Mouse (Mus musculus): Measurements from ENCODE around the gene Rhbdl3.
A peak's percentile ranks its signal among the peaks of the same experiment; 100 is the strongest.

The Rhbdl3 gene

DNA sequence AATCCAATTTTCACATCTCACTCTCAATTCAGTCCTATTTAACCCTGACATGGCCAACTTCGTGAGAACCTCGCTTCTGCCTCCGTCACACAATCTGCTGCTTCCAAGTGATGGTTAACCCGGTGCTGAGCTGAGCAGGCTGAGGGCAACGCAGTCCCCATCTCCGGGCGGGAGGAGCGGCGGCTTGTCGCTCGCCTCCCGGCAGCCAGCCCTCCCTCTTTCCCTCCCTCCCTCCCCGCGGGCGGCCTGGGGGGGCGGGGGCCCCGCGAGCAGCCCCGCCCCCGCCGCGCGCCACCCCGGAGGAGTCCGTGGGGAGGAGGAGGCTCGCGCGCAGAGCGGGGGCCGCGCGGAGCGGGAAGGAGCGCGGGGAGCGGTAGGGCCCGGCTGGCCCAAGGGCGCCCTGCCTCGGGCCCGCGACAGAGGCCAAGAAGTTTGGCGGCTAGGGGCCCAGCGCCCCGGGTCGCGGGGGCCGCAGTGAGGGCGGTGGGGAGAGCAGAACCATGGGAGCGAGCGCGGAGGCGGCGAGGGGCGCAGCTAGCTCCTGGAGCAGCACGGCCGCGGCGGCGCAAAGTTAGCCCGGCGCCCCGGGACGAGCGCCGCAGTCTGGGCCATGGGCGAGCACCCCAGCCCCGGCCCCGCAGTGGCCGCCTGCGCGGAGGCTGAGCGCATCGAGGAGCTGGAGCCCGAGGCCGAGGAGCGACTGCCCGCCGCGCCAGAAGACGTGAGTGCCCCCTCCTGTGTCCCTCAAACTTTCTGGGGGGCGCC lies at the start of gene Rhbdl3:
TSS of gene Rhbdl3 (plus strand) at position 362 of the 765 bp plus-strand sequence.
- peak; percentile 22 for DNase-seq

- DNase-seq: no peak
Measured at GRCm38 (mm10) chr11:80264137-80264536, 36.6 kb upstream of the Rhbdl3 start.

DNA sequence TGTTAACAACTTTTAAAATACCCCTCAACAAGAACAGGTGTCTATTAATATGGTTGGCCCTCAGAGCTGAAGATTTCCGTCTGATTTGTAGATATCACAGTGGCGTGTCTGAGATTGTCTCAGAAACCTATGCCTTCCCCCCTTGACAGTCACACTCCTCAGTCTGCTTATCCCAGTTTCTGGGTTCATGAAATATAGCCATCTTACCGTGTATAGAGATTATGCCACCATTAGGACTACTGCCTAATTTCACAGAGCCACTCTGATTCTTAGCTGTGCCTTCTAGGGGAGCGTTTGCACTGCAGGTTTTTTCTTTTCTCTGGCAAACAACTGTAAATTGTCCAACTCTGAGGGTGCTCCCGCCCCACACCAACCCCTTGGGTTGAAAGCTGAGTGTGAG lies 29.6 kb upstream of the Rhbdl3 start:
- DNase-seq: no peak

- no peak for DNase-seq
Measured at GRCm38 (mm10) chr11:80275011-80275410, 25.7 kb upstream of the Rhbdl3 start.

DNA sequence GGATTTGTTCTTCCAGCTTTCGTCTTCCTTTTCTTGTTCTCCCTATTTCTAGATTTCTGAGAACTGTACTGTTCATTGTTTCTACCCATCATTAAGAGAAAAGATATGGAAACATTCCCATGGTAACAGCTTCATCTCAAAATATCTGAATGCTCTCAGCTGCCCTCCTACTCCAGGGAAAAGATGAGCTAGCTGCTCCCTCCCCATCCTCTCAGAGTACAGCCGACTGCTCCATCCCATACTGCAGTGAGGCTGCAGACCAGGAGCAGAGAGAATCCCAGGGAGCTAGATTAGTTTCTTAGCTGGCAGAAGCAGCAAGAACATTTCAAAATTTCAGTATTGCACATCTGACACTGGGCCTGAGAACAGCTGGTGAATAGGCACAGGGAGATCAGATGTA lies 22.7 kb upstream of the Rhbdl3 start:
- DNase-seq: no peak

DNA sequence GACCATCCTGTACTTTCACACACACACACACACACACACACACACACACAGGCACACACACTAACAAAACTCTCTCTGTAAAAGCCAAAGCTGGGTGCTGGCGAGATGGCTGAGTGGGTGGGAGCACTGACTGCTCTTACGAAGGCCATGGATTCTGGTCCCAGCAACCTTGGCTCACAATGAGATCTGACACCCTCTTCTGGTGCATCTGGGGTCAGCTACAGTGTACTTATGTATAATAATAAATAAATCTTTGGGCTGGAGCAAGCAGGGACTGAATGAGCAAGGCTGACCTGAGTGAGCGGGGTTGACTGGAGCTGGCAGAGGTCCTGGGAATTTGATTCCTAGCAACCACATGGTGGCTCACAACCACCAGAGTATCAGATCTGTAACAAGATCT lies 16.9 kb upstream of the Rhbdl3 start:
- DNase-seq: no peak

GRCm38 (mm10) chr11:80284641-80285040 lies 16.1 kb upstream of the Rhbdl3 start:
- DNase-seq: no peak

GRCm38 (mm10) chr11:80287150-80287549 lies 13.6 kb upstream of the Rhbdl3 start:
- DNase-seq: peak; percentile 77

- peak; percentile 36 for DNase-seq
Measured at GRCm38 (mm10) chr11:80289701-80290445, 10.8 kb upstream of the Rhbdl3 start.

- no peak for DNase-seq
Measured at GRCm38 (mm10) chr11:80291004-80291403, 9.7 kb upstream of the Rhbdl3 start.

- DNase-seq: no peak
Measured at GRCm38 (mm10) chr11:80292463-80292862, 8.2 kb upstream of the Rhbdl3 start.

GRCm38 (mm10) chr11:80295066-80295465 lies 5.6 kb upstream of the Rhbdl3 start:
- no peak for DNase-seq

GRCm38 (mm10) chr11:80295785-80296184 lies 4.9 kb upstream of the Rhbdl3 start:
- DNase-seq: no peak

DNA sequence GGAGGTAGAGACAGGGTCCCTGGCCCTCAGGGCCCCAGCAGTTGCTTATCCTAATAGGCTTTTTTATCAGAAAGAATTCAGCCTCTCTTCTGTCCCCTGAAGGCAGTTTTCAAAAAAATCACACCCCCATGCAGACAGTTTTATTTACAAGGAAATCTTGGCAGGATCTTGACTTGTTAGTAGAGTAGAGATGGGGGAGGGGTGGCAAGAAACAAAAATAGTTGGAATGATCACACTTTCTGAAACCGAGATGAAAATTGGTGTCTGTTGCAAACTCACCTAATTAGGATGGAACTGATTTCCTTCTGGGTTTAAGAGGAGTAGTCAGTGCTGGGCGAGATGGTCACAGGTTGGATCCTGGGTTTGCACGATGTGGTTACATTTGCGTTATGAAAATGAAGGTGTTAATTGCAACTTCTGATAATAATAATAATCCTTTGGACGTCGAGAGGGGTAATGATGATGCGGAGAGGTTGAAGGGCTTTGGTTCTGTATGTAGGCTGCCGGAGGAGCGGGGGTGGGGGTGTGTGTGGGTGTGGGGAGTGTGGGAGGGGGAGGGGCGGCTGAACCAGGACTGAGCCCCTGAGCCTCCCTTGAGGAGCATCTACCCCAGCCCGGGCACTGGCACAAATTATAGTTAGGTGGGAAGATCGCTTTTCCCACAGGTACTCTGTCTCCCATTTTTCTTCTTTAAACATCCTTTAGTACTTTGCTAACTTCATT lies 1.0 kb upstream of the Rhbdl3 start:
- no peak for DNase-seq

GRCm38 (mm10) chr11:80301316-80302045 lies 769 bp downstream of the Rhbdl3 start:
- DNase-seq: no peak

- no peak for DNase-seq
Measured at GRCm38 (mm10) chr11:80302046-80302390, 1.3 kb downstream of the Rhbdl3 start.

- peak; percentile 74 for DNase-seq
Measured at GRCm38 (mm10) chr11:80302536-80302935, 1.8 kb downstream of the Rhbdl3 start.

- DNase-seq: no peak
Measured at GRCm38 (mm10) chr11:80303746-80304145, 3.0 kb downstream of the Rhbdl3 start.

DNA sequence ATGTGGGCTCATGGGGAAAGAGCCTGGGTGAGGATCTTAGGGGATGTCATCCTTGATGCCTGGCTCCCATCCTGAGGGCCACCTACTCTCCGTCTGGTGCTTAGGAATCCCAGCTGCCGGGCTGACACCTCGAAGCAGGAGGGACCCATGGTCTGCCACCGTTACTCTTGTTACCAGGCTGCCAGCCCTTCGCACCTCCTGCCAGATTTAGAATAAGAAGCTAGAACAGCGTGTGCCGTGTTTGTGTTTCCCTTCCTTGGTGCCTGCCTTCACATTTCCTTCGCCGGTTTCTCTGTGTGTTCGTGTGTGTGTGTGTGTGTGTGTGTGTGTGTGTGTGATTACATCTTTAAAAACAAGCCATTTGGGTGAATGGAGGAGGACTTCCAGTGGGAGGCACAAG lies 4.1 kb downstream of the Rhbdl3 start:
- DNase-seq: no peak

GRCm38 (mm10) chr11:80308537-80308936 lies 7.8 kb downstream of the Rhbdl3 start:
- DNase-seq: no peak

DNA sequence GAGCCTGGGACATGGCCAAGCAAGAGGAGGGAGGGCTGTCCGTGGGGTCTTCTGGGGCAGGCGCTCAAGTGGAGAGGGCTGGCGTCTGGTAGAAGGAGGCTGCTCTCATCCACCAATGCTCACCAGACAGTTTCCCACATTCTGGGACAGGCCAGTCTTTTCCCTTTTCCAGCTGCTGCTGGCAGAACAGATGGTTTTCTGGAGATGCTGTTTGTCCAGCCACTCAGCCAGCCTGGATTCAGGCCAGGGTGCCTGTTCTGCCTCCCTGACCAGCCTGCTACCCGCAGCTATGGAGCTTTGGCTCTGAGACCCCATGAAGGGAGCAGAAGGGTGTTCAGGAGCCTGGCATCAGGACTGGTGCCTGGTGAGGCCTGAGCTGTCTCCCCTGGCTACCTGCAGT lies 10.6 kb downstream of the Rhbdl3 start:
- no peak for DNase-seq

DNA sequence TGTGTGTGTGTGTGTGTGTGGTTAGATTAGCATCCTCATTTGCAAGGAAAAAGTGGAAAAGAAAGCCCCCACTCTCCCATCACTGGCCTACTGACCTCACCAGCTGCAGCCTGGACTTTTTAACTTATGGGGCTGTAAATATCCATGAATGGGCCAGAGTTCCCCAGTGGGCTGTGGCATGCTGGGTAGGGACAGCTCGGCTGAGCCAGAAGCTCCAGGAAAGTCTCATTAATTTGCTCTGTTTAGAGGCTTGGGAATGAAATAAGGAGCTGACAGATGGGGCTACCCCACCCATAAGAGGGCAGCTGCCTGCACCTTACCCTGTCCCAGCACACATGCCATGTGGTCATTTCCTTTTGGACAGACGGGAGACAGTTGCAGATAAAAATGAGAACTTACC lies 11.3 kb downstream of the Rhbdl3 start:
- DNase-seq: no peak

- peak; percentile 7 for DNase-seq
Measured at GRCm38 (mm10) chr11:80312565-80312964, 11.9 kb downstream of the Rhbdl3 start.

Data from kidney, adult 9 months (tissue).